Mouse (Mus musculus) R1 (cell line): ENCODE measurements around the gene Pdzd2.

ENCODE experiments used
- DNase-seq: peaks from one replicate; pipeline ENCODE4 v3.0.0-alpha.2; 2018; ENCODE audit warnings: low read depth, low spot score

Gene Pdzd2

GRCm38 (mm10) chr15:12739277-12740247, at the start of gene Pdzd2:
Pdzd2 (minus strand) TSS chr15:12739924.
- peak; percentile 98 for DNase-seq

- DNase-seq, result peak; percentile 37
Observed at GRCm38 (mm10) chr15:12789406-12789867, 49.7 kb upstream of the Pdzd2 start.

GRCm38 (mm10) chr15:12788536-12788935, 48.8 kb upstream of the Pdzd2 start:
- DNase-seq, result peak; percentile 43

GRCm38 (mm10) chr15:12781729-12782326, 42.1 kb upstream of the Pdzd2 start:
- no peak for DNase-seq

GRCm38 (mm10) chr15:12781296-12781695, 41.6 kb upstream of the Pdzd2 start:
- no peak for DNase-seq

GRCm38 (mm10) chr15:12774149-12774753, 34.5 kb upstream of the Pdzd2 start:
- DNase-seq, result no peak

GRCm38 (mm10) chr15:12770958-12771357, 31.2 kb upstream of the Pdzd2 start:
- DNase-seq, result peak; percentile 11

GRCm38 (mm10) chr15:12766848-12767247, 27.1 kb upstream of the Pdzd2 start:
- DNase-seq, result no peak

GRCm38 (mm10) chr15:12763147-12763546, 23.4 kb upstream of the Pdzd2 start:
- DNase-seq, result no peak

GRCm38 (mm10) chr15:12762258-12762913, 22.7 kb upstream of the Pdzd2 start:
- no peak for DNase-seq

- no peak for DNase-seq
Observed at GRCm38 (mm10) chr15:12760747-12761146, 21.0 kb upstream of the Pdzd2 start.

- DNase-seq, result no peak
Observed at GRCm38 (mm10) chr15:12758461-12758860, 18.7 kb upstream of the Pdzd2 start.

- no peak for DNase-seq
Observed at GRCm38 (mm10) chr15:12757757-12758156, 18.0 kb upstream of the Pdzd2 start.

- DNase-seq, result no peak
Observed at GRCm38 (mm10) chr15:12753201-12753600, 13.5 kb upstream of the Pdzd2 start.

GRCm38 (mm10) chr15:12750963-12751362, 11.2 kb upstream of the Pdzd2 start:
- DNase-seq, result no peak

- no peak for DNase-seq
Observed at GRCm38 (mm10) chr15:12749549-12750301, 10.0 kb upstream of the Pdzd2 start.

GRCm38 (mm10) chr15:12742117-12742906, 2.6 kb upstream of the Pdzd2 start:
- DNase-seq, result no peak

GRCm38 (mm10) chr15:12738301-12739093, 1.2 kb downstream of the Pdzd2 start:
- no peak for DNase-seq

- peak; percentile 95 for DNase-seq
Observed at GRCm38 (mm10) chr15:12735208-12735607, 4.5 kb downstream of the Pdzd2 start.
